Mouse (Mus musculus) limb, embryonic 14.5 days (tissue): ENCODE data around the gene Cpped1. TPM values are rescaled to one million over a fixed set of nuclear protein-coding genes. Genes with fewer than 3 reads are reported as not detected.

Source experiments
- ATAC-seq: fragments of 200-750 bp; cut with Nextera tagmentation; 2 replicates; pipeline ENCODE4 v1.8.0; 2017; ENCODE audit warnings: low read depth, moderate number of reproducible peaks, moderate TSS enrichment; ENCODE audit not compliant: low FRiP score
- DNase-seq: peaks from one replicate; pipeline ENCODE4 v3.0.0-alpha.2; 2015; ENCODE audit warnings: low spot score
- H3K27ac ChIP-seq: fragments of 300-500 bp; sonication (generic); replicated peaks from 2 replicates; pipeline ENCODE4 v1.5.1; 2014; ENCODE audit warnings: low read depth, mild to moderate bottlenecking, low read length, moderate library complexity, mixed read lengths
- H3K27me3 ChIP-seq: fragments of 300-500 bp; sonication (generic); 2 replicates; pipeline ENCODE4 v1.6.1; 2014; ENCODE audit warnings: low read length, mixed read lengths; ENCODE audit not compliant: control insufficient read depth, insufficient read depth
- H3K36me3 ChIP-seq: fragments of 300-500 bp; sonication (generic); 2 replicates; pipeline ENCODE4 v1.6.1; 2014; ENCODE audit warnings: mild to moderate bottlenecking, low read length, moderate library complexity, mixed read lengths; ENCODE audit not compliant: control insufficient read depth, insufficient read depth
- H3K4me1 ChIP-seq: fragments of 300-500 bp; sonication (generic); 2 replicates; pipeline ENCODE4 v1.6.1; 2014; ENCODE audit warnings: antibody characterized with exemption, low read length, mixed read lengths; ENCODE audit not compliant: control insufficient read depth, insufficient read depth
- H3K4me2 ChIP-seq: fragments of 300-500 bp; sonication (generic); replicated peaks from 2 replicates; pipeline ENCODE4 v1.6.1; 2014; ENCODE audit warnings: low read depth, mild to moderate bottlenecking, low read length, moderate library complexity; ENCODE audit not compliant: severe bottlenecking
- H3K4me3 ChIP-seq: fragments of 300-500 bp; sonication (generic); replicated peaks from 2 replicates; pipeline ENCODE4 v1.5.1; 2014; ENCODE audit warnings: low read length
- H3K9ac ChIP-seq: fragments of 300-500 bp; sonication (generic); 2 replicates; pipeline ENCODE4 v1.6.1; 2014; ENCODE audit warnings: mild to moderate bottlenecking, low read depth, low read length, moderate library complexity; ENCODE audit not compliant: severe bottlenecking
- H3K9me3 ChIP-seq: fragments of 300-500 bp; sonication (generic); 2 replicates; pipeline ENCODE4 v1.6.1; 2016; ENCODE audit warnings: low read length; ENCODE audit not compliant: control insufficient read depth
- POLR2A ChIP-seq: fragments of 200-500 bp; IDR thresholded peaks from 2 replicates; pipeline ENCODE4 v1.8.0; 2012; ENCODE audit warnings: inconsistent platforms, mild to moderate bottlenecking, moderate library complexity, borderline replicate concordance; ENCODE audit not compliant: insufficient read depth, insufficient read length; ENCODE audit errors: extremely low read depth
- WGBS: fragments of 180-500 bp; shearing (Covaris S2); extraction: QIAGEN DNeasy Blood & Tissue Kit; methylation state at CpG from one replicate; pipeline ENCODE4 v1.1.7; 2014; 5-methylcytosine and 5-hydroxymethylcytosine counted together
- polyA plus RNA-seq, 2 experiments: library from polyadenylated mRNA; depleted of rRNA in 1 of 2; stranded (reverse) in 1 of 2; unstranded in 1 of 2; fragments of >200 nt; fragmentation: Nextera tagmentation in 1 of 2; extraction: Ambion mirVana in 1 of 2; gene quantifications; 2 replicates each; pipeline versions ENCODE4 v1.2.1 to v1.2.3; 2012 to 2014

The Cpped1 gene
- polyA plus RNA-seq, 2 experiments, result 15.0 to 25.4 TPM

- Histone ChIP-seq H3K27ac (no peak overlapping the region), H3K27me3 (no peaks in the 10 kb centered on the region), H3K4me1 (no peaks in the 10 kb centered on the region), H3K36me3 (no peaks in the 10 kb centered on the region), H3K4me2 (no peak overlapping the region), H3K9me3 (no peaks in the 10 kb centered on the region), H3K4me3 (no peak overlapping the region), H3K9ac (no peak overlapping the region)
- WGBS, result 77% methylated on average over 7 of the region's 7 CpGs
- no peak for TF ChIP-seq POLR2A
- no peak for ATAC-seq
- DNase-seq, result no peak
Measured at GRCm38 (mm10) chr16:11824833-11825232, 84.4 kb downstream of the Cpped1 start.

GRCm38 (mm10) chr16:11824385-11824784, 84.9 kb downstream of the Cpped1 start:
- ATAC-seq, result no peak
- no peak for TF ChIP-seq POLR2A
- H3K4me2 ChIP-seq, result no peak overlapping the region
- H3K4me1 ChIP-seq, result no peaks in the 10 kb centered on the region
- WGBS, result 74% methylated on average over 8 of the region's 8 CpGs
- H3K4me3 ChIP-seq, result no peak overlapping the region
- H3K36me3 ChIP-seq, result no peaks in the 10 kb centered on the region
- H3K9ac ChIP-seq, result no peak overlapping the region
- no peaks in the 10 kb centered on the region for H3K9me3 ChIP-seq
- no peak for DNase-seq
- H3K27me3 ChIP-seq, result no peaks in the 10 kb centered on the region
- H3K27ac ChIP-seq, result no peak overlapping the region

- WGBS, result 52% methylated on average over 7 of the region's 7 CpGs
- no peak overlapping the region for H3K27ac ChIP-seq
- H3K9ac ChIP-seq, result no peak overlapping the region
- H3K4me3 ChIP-seq, result no peak overlapping the region
- H3K36me3 ChIP-seq, result no peaks in the 10 kb centered on the region
- no peaks in the 10 kb centered on the region for H3K27me3 ChIP-seq
- no peak overlapping the region for H3K4me2 ChIP-seq
- DNase-seq, result peak; percentile 10
- H3K4me1 ChIP-seq, result no peaks in the 10 kb centered on the region
- no peaks in the 10 kb centered on the region for H3K9me3 ChIP-seq
- TF ChIP-seq POLR2A, result no peak
- ATAC-seq, result no peak
Measured at GRCm38 (mm10) chr16:11820791-11821190, 88.5 kb downstream of the Cpped1 start.

- Histone ChIP-seq H3K9me3 (no peaks in the 10 kb centered on the region), H3K9ac (no peak overlapping the region), H3K4me1 (no peaks in the 10 kb centered on the region), H3K4me2 (no peak overlapping the region), H3K36me3 (no peaks in the 10 kb centered on the region), H3K4me3 (no peak overlapping the region), H3K27ac (no peak overlapping the region), H3K27me3 (no peaks in the 10 kb centered on the region)
- ATAC-seq, result no peak
- TF ChIP-seq POLR2A, result no peak
- 72% methylated on average over 10 of the region's 10 CpGs for WGBS
- DNase-seq, result no peak
Measured at GRCm38 (mm10) chr16:11814935-11815650, 94.2 kb downstream of the Cpped1 start.

GRCm38 (mm10) chr16:11812119-11812518, 97.1 kb downstream of the Cpped1 start:
- no peak for DNase-seq
- Histone ChIP-seq H3K4me2 (no peak overlapping the region), H3K4me3 (no peak overlapping the region), H3K9me3 (no peaks in the 10 kb centered on the region), H3K36me3 (no peaks in the 10 kb centered on the region), H3K27me3 (no peaks in the 10 kb centered on the region), H3K9ac (no peak overlapping the region), H3K4me1 (no peaks in the 10 kb centered on the region), H3K27ac (no peak overlapping the region)
- ATAC-seq, result no peak
- no peak for TF ChIP-seq POLR2A
- 70% methylated on average over 8 of the region's 8 CpGs for WGBS

- no peak for ATAC-seq
- 44% methylated on average over 8 of the region's 8 CpGs for WGBS
- H3K4me1 ChIP-seq, result no peaks in the 10 kb centered on the region; the same call in 1 of the 2 replicates
- H3K36me3 ChIP-seq, result no peaks in the 10 kb centered on the region
- no peak overlapping the region for H3K9ac ChIP-seq
- no peak overlapping the region for H3K27ac ChIP-seq
- no peak overlapping the region for H3K4me3 ChIP-seq
- DNase-seq, result no peak
- no peak for TF ChIP-seq POLR2A
- H3K9me3 ChIP-seq, result no peaks in the 10 kb centered on the region
- H3K4me2 ChIP-seq, result no peak overlapping the region
- no peaks in the 10 kb centered on the region for H3K27me3 ChIP-seq
Measured at GRCm38 (mm10) chr16:11809615-11810014, 99.6 kb downstream of the Cpped1 start.
